Mouse (Mus musculus) heart, adult 18-20 months (tissue): Measurements from ENCODE around the gene Kmt2a. TPM values are rescaled to one million over a fixed set of nuclear protein-coding genes. Genes with fewer than 3 reads are reported as not detected.
"Not testable (repeated sequence)": the region's sequence is repeated elsewhere in the genome, so short reads cannot be mapped to it uniquely, and the experiment has no call there.

Source experiments
- DNase-seq, 2 experiments: peaks; one replicate each; pipeline ENCODE4 v3.0.0; 2021 to 2022; ENCODE audit warnings: mixed read lengths in 1 of 2
- total RNA-seq, 2 experiments: library from RNA; stranded (reverse); gene quantifications; 2 replicates each; pipeline ENCODE4 v1.2.3; 2021

Kmt2a gene
- total RNA-seq, 2 experiments from 2014 or later = 24.9 to 28.1 TPM

GRCm38 (mm10) chr9:44817522-44817921 lies 63.6 kb downstream of the Kmt2a start:
- DNase-seq = no peak

- DNase-seq = no peak
Measured at GRCm38 (mm10) chr9:44814179-44814578, 66.9 kb downstream of the Kmt2a start.

- DNase-seq = no peak
Measured at GRCm38 (mm10) chr9:44810316-44810715, 70.8 kb downstream of the Kmt2a start.

- DNase-seq = no peak
Measured at GRCm38 (mm10) chr9:44807778-44808177, 73.3 kb downstream of the Kmt2a start.

- DNase-seq = no peak
Measured at GRCm38 (mm10) chr9:44807141-44807540, 74.0 kb downstream of the Kmt2a start.

GRCm38 (mm10) chr9:44805536-44805935 lies 75.6 kb downstream of the Kmt2a start:
- DNase-seq = no peak

- DNase-seq = no peak
Measured at GRCm38 (mm10) chr9:44804678-44805077, 76.4 kb downstream of the Kmt2a start.

- no peak for DNase-seq
Measured at GRCm38 (mm10) chr9:44802808-44803450, 78.2 kb downstream of the Kmt2a start, which contains the start of gene Ttc36. Ttc36 (minus strand) TSS chr9:44803072.

- DNase-seq = no peak
Measured at GRCm38 (mm10) chr9:44801669-44802068, 79.4 kb downstream of the Kmt2a start.

GRCm38 (mm10) chr9:44799958-44800324 lies 81.2 kb downstream of the Kmt2a start:
- no peak for DNase-seq

GRCm38 (mm10) chr9:44799102-44799957 lies 81.8 kb downstream of the Kmt2a start, which contains the start of gene Tmem25:
Tmem25 (minus strand) TSS chr9:44799307.
- peak; percentile 87 to 89 for DNase-seq

- DNase-seq = no peak
Measured at GRCm38 (mm10) chr9:44798298-44798697, 82.8 kb downstream of the Kmt2a start.

GRCm38 (mm10) chr9:44792842-44793241 lies 88.3 kb downstream of the Kmt2a start:
- DNase-seq = no peak

- DNase-seq = peak; percentile 95 to 96
Measured at GRCm38 (mm10) chr9:44772750-44773651, 108.1 kb downstream of the Kmt2a start.

GRCm38 (mm10) chr9:44772392-44772749 lies 108.7 kb downstream of the Kmt2a start:
- no peak for DNase-seq

- DNase-seq = no peak
Measured at GRCm38 (mm10) chr9:44771376-44771775, 109.7 kb downstream of the Kmt2a start.

GRCm38 (mm10) chr9:44768029-44768394 lies 113.1 kb downstream of the Kmt2a start:
- not testable (repeated sequence) for DNase-seq

GRCm38 (mm10) chr9:44767101-44768028 lies 113.7 kb downstream of the Kmt2a start, which contains the start of the genes Arcn1 and Ift46:
Arcn1 (minus strand) TSS chr9:44767845.
Ift46 (plus strand) TSS chr9:44767908.
- peak; percentile 88 for DNase-seq

- no peak for DNase-seq
Measured at GRCm38 (mm10) chr9:44760873-44761272, 120.2 kb downstream of the Kmt2a start.
